Mouse (Mus musculus) gastrocnemius, postnatal 10 days (tissue): ENCODE results near the gene Tgm6. TPM values are rescaled to one million over a fixed set of nuclear protein-coding genes. Genes with fewer than 3 reads are reported as not detected.

Experiments used
- DNase-seq: peaks from one replicate; pipeline ENCODE4 v3.0.0; 2021; ENCODE audit warnings: mixed read lengths
- long read RNA-seq, 2 experiments: library from polyadenylated mRNA; stranded (forward); transcript quantifications; one replicate each; pipeline ENCODE4 v2.0.0; 2021
- total RNA-seq, 2 experiments: library from RNA; stranded (reverse); gene quantifications; 2 replicates each; pipeline ENCODE4 v1.2.3; 2021

The Tgm6 gene
- not detected for total RNA-seq
- long read RNA-seq, experiment 1, result 0 reads
- long read RNA-seq, experiment 2, result 0 reads

GRCm38 (mm10) chr2:130112116-130112515 lies at the start of gene Tgm6:
Gene Tgm6, plus strand, starts transcription at chr2:130112416.
- no peak for DNase-seq

GRCm38 (mm10) chr2:130068228-130068627 lies 44.0 kb upstream of the Tgm6 start:
- no peak for DNase-seq

GRCm38 (mm10) chr2:130070396-130070795 lies 41.8 kb upstream of the Tgm6 start:
- DNase-seq, result no peak

GRCm38 (mm10) chr2:130112804-130113203 lies 588 bp downstream of the Tgm6 start:
- DNase-seq, result no peak

- no peak for DNase-seq
Observed at GRCm38 (mm10) chr2:130113379-130113778, 1.2 kb downstream of the Tgm6 start.

GRCm38 (mm10) chr2:130118649-130119048 lies 6.4 kb downstream of the Tgm6 start:
- no peak for DNase-seq

- no peak for DNase-seq
Observed at GRCm38 (mm10) chr2:130125279-130126059, 13.3 kb downstream of the Tgm6 start.

GRCm38 (mm10) chr2:130126073-130126472 lies 13.9 kb downstream of the Tgm6 start:
- no peak for DNase-seq

GRCm38 (mm10) chr2:130129687-130130086 lies 17.5 kb downstream of the Tgm6 start:
- DNase-seq, result no peak

GRCm38 (mm10) chr2:130143011-130143410 lies 30.8 kb downstream of the Tgm6 start:
- DNase-seq, result no peak

GRCm38 (mm10) chr2:130144703-130145324 lies 32.6 kb downstream of the Tgm6 start:
- no peak for DNase-seq

GRCm38 (mm10) chr2:130146089-130146668 lies 34.0 kb downstream of the Tgm6 start:
- DNase-seq, result no peak

- no peak for DNase-seq
Observed at GRCm38 (mm10) chr2:130155171-130155570, 43.0 kb downstream of the Tgm6 start.

- no peak for DNase-seq
Observed at GRCm38 (mm10) chr2:130155851-130156250, 43.6 kb downstream of the Tgm6 start.

GRCm38 (mm10) chr2:130157231-130158087 lies 45.2 kb downstream of the Tgm6 start:
- DNase-seq, result no peak

GRCm38 (mm10) chr2:130158088-130158437 lies 45.8 kb downstream of the Tgm6 start:
- DNase-seq, result no peak

GRCm38 (mm10) chr2:130162701-130163100 lies 50.5 kb downstream of the Tgm6 start:
- DNase-seq, result no peak

GRCm38 (mm10) chr2:130166311-130167214 lies 54.3 kb downstream of the Tgm6 start:
- DNase-seq, result no peak

GRCm38 (mm10) chr2:130167861-130168260 lies 55.6 kb downstream of the Tgm6 start:
- peak; percentile 66 for DNase-seq

GRCm38 (mm10) chr2:130171674-130172073 lies 59.5 kb downstream of the Tgm6 start:
- no peak for DNase-seq

- no peak for DNase-seq
Observed at GRCm38 (mm10) chr2:130176820-130177219, 64.6 kb downstream of the Tgm6 start.

GRCm38 (mm10) chr2:130178381-130178705 lies 66.1 kb downstream of the Tgm6 start:
- DNase-seq, result no peak
